In genomic region chr11:120064668-120065040, GRCm38 (mm10) we compare ENCODE assay signal across 18 mouse cellular contexts. TPM values are rescaled to one million over a fixed set of nuclear protein-coding genes. Genes with fewer than 3 reads are reported as not detected.
DNase-seq lines count a peak whose midpoint lies in the region; ATAC-seq and TF ChIP-seq lines count a peak whose summit lies in the region.
"Had no signal": no experiment of that assay in that cellular context is flagged by ENCODE, and none has a peak within 500 bp of the region (broad histone marks: within the 10 kb centered on the region; RNA-seq: fewer than 3 reads in every experiment).

No protein-coding gene starts in this region.

- no peak overlapping the region for H3K4me2 ChIP-seq in forebrain, embryonic 11.5 days (ENCODE audit: low read depth, low read length, severe bottlenecking)
- no peak overlapping the region for H3K4me2 ChIP-seq in hindbrain, postnatal 0 days (ENCODE audit: low read depth, low read length)
- H3K4me2 ChIP-seq in hindbrain, embryonic 13.5 days = no peak overlapping the region
- no peak overlapping the region for H3K4me2 ChIP-seq in midbrain, postnatal 0 days (ENCODE audit: low read depth, low read length, poor library complexity, severe bottlenecking)
- H3K4me2 ChIP-seq: embryonic facial prominence, embryonic 15.5 days; forebrain, embryonic 12.5 days had no signal

- no peak for TF ChIP-seq CTCF in hindbrain, postnatal 0 days (IDR thresholded peaks at IDR 0.05; ENCODE audit: low read depth)
- TF ChIP-seq CTCF in midbrain, postnatal 0 days (IDR thresholded peaks at IDR 0.05) = no peak
- no peak for TF ChIP-seq CTCF in bone marrow, adult 2 months (IDR thresholded peaks at IDR 0.05; ENCODE audit: control insufficient read depth, insufficient read depth, low read length)

- H3K9ac ChIP-seq in forebrain, embryonic 11.5 days (ENCODE audit: low read length) = no peak overlapping the region
- H3K9ac ChIP-seq in hindbrain, postnatal 0 days (replicated peaks; ENCODE audit: low read length) = no peak overlapping the region
- no peak overlapping the region for H3K9ac ChIP-seq in hindbrain, embryonic 13.5 days
- H3K9ac ChIP-seq in midbrain, postnatal 0 days (replicated peaks; ENCODE audit: low read length, poor library complexity, severe bottlenecking) = no peak overlapping the region
- H3K9ac ChIP-seq: embryonic facial prominence, embryonic 15.5 days; forebrain, embryonic 12.5 days; heart, embryonic 12.5 days had no signal

- H3K27me3 ChIP-seq in forebrain, embryonic 10.5 days (ENCODE audit: poor library complexity, severe bottlenecking) = no peaks in the 10 kb centered on the region
- H3K27me3 ChIP-seq in forebrain, embryonic 11.5 days (ENCODE audit: control insufficient read depth, insufficient read depth, low read length) = no peaks in the 10 kb centered on the region
- no peaks in the 10 kb centered on the region for H3K27me3 ChIP-seq in hindbrain, postnatal 0 days (ENCODE audit: insufficient read depth, low read length)
- H3K27me3 ChIP-seq in hindbrain, embryonic 13.5 days = no peaks in the 10 kb centered on the region
- no peaks in the 10 kb centered on the region for H3K27me3 ChIP-seq in midbrain, postnatal 0 days (ENCODE audit: insufficient read depth, low read length)
- peaks cover 22% of the 10 kb centered on the region for H3K27me3 ChIP-seq in midbrain, embryonic 10.5 days (ENCODE audit: low read depth, poor library complexity, severe bottlenecking)
- H3K27me3 ChIP-seq: embryonic facial prominence, embryonic 15.5 days; forebrain, embryonic 12.5 days; heart, embryonic 12.5 days; Patski had no signal

- H3K27ac ChIP-seq in forebrain, embryonic 10.5 days = 0 out of 2 replicates have a peak overlapping the region, but pooled peaks have one; percentile 27
- H3K27ac ChIP-seq in forebrain, embryonic 11.5 days (ENCODE audit: low read depth, low read length) = no peak overlapping the region
- 0 out of 2 replicates have a peak overlapping the region, but pooled peaks have one; percentile 27 for H3K27ac ChIP-seq in hindbrain, postnatal 0 days
- no peak overlapping the region for H3K27ac ChIP-seq in hindbrain, embryonic 13.5 days
- H3K27ac ChIP-seq in midbrain, postnatal 0 days (ENCODE audit: low read depth, low read length) = no peak overlapping the region
- no peak overlapping the region for H3K27ac ChIP-seq in midbrain, embryonic 10.5 days (replicated peaks)
- H3K27ac ChIP-seq in bone marrow, adult 2 months (ENCODE audit: control insufficient read depth, insufficient read depth, low read depth, low read length, poor library complexity) = peak overlapping the region; percentile 93
- H3K27ac ChIP-seq: embryonic facial prominence, embryonic 15.5 days had no signal

- peaks cover 26% of the 10 kb centered on the region; the same call in 1 of the 2 replicates for H3K4me1 ChIP-seq in forebrain, embryonic 10.5 days
- no peaks in the 10 kb centered on the region for H3K4me1 ChIP-seq in forebrain, embryonic 11.5 days (replicated peaks; ENCODE audit: control insufficient read depth, insufficient read depth, low read length)
- no peaks in the 10 kb centered on the region for H3K4me1 ChIP-seq in hindbrain, postnatal 0 days (ENCODE audit: insufficient read depth, low read length)
- H3K4me1 ChIP-seq in hindbrain, embryonic 13.5 days (replicated peaks) = peaks cover 11% of the 10 kb centered on the region
- no peaks in the 10 kb centered on the region for H3K4me1 ChIP-seq in midbrain, postnatal 0 days (ENCODE audit: insufficient read depth, low read length)
- H3K4me1 ChIP-seq in midbrain, embryonic 10.5 days = peaks cover 17% of the 10 kb centered on the region
- peaks cover 9% of the 10 kb centered on the region for H3K4me1 ChIP-seq in bone marrow, adult 2 months (ENCODE audit: control insufficient read depth, insufficient read depth, low read length)

- H3K9me3 ChIP-seq in forebrain, embryonic 10.5 days = no peaks in the 10 kb centered on the region
- no peaks in the 10 kb centered on the region for H3K9me3 ChIP-seq in forebrain, embryonic 11.5 days (ENCODE audit: control insufficient read depth, low read length)
- H3K9me3 ChIP-seq in hindbrain, postnatal 0 days (ENCODE audit: low read length) = no peaks in the 10 kb centered on the region
- no peaks in the 10 kb centered on the region for H3K9me3 ChIP-seq in hindbrain, embryonic 13.5 days
- H3K9me3 ChIP-seq in midbrain, postnatal 0 days (ENCODE audit: low read length) = no peaks in the 10 kb centered on the region
- no peaks in the 10 kb centered on the region for H3K9me3 ChIP-seq in midbrain, embryonic 10.5 days (replicated peaks)
- H3K9me3 ChIP-seq: embryonic facial prominence, embryonic 15.5 days; forebrain, embryonic 12.5 days; heart, embryonic 12.5 days had no signal

- no peak for DNase-seq in forebrain, embryonic 10.5 days (ENCODE audit: extremely low spot score, low spot score)
- no peak for DNase-seq in forebrain, embryonic 11.5 days (ENCODE audit: low spot score)
- DNase-seq in hindbrain, postnatal 0 days (ENCODE audit: low spot score) = no peak
- DNase-seq in midbrain, postnatal 0 days (ENCODE audit: low spot score) = no peak
- DNase-seq in midbrain, embryonic 10.5 days (ENCODE audit: low spot score) = no peak
- no peak for DNase-seq in gastrocnemius, postnatal 14 days
- DNase-seq: adrenal gland, adult 8-10 months had no signal

- peaks cover 72% of the 10 kb centered on the region for H3K36me3 ChIP-seq in forebrain, embryonic 10.5 days (replicated peaks)
- 0 out of 2 replicates have a peak, but pooled peaks cover 2% of the 10 kb centered on the region for H3K36me3 ChIP-seq in forebrain, embryonic 11.5 days (ENCODE audit: control insufficient read depth, insufficient read depth, low read length)
- peaks cover 22% of the 10 kb centered on the region; the same call in 1 of the 2 replicates for H3K36me3 ChIP-seq in hindbrain, postnatal 0 days (ENCODE audit: insufficient read depth, low read length)
- H3K36me3 ChIP-seq in hindbrain, embryonic 13.5 days = peaks cover 67% of the 10 kb centered on the region
- peaks cover 49% of the 10 kb centered on the region for H3K36me3 ChIP-seq in midbrain, postnatal 0 days (ENCODE audit: insufficient read depth, low read length)
- peaks cover 71% of the 10 kb centered on the region for H3K36me3 ChIP-seq in midbrain, embryonic 10.5 days

- WGBS in forebrain, embryonic 10.5 days = 92% methylated on average over 11 of the region's 11 CpGs
- 87% methylated on average over 11 of the region's 11 CpGs for WGBS in forebrain, embryonic 11.5 days
- 72% methylated on average over 11 of the region's 11 CpGs for whole genome bisulfite sequencing in hindbrain, postnatal 0 days
- 89% methylated on average over 11 of the region's 11 CpGs for WGBS in hindbrain, embryonic 13.5 days
- WGBS in midbrain, postnatal 0 days = 90% methylated on average over 11 of the region's 11 CpGs
- WGBS in midbrain, embryonic 10.5 days = 92% methylated on average over 11 of the region's 11 CpGs
- 85% methylated on average over 11 of the region's 11 CpGs for WGBS in bone marrow, adult 2 months

- no peak for ATAC-seq in forebrain, embryonic 11.5 days (replicated peaks; ENCODE audit: low FRiP score)
- no peak for ATAC-seq in hindbrain, postnatal 0 days
- ATAC-seq in hindbrain, embryonic 13.5 days (ENCODE audit: low FRiP score) = no peak
- 0 out of 2 replicates have a peak, but pooled peaks have one; percentile 11 for ATAC-seq in midbrain, postnatal 0 days (ENCODE audit: low FRiP score)
- ATAC-seq: activated CD4-positive, CD25-positive, alpha-beta regulatory T cell, adult 4 months; forebrain, embryonic 16.5 days; hindbrain, embryonic 16.5 days; Patski had no signal

- intact Hi-C loops in gastrocnemius, postnatal 14 days (cut with DNase I; ENCODE audit: low total_unique reads) = loop anchor here (5.0 kb wide), 2 partner anchors 32 to 47 kb away; no protein-coding TSS in a partner anchor

- no peak; the same call in 1 of the 2 replicates for TF ChIP-seq POLR2A in bone marrow, adult 2 months (IDR thresholded peaks at IDR 0.05; ENCODE audit: borderline replicate concordance, control insufficient read depth, low read depth, low read length)

- no peak overlapping the region for H3K4me3 ChIP-seq in forebrain, embryonic 10.5 days
- H3K4me3 ChIP-seq in forebrain, embryonic 11.5 days (ENCODE audit: low read depth, low read length) = no peak overlapping the region
- no peak overlapping the region for H3K4me3 ChIP-seq in hindbrain, postnatal 0 days (ENCODE audit: low read length)
- no peak overlapping the region for H3K4me3 ChIP-seq in hindbrain, embryonic 13.5 days
- no peak overlapping the region for H3K4me3 ChIP-seq in midbrain, postnatal 0 days (ENCODE audit: low read depth, low read length)
- no peak overlapping the region for H3K4me3 ChIP-seq in midbrain, embryonic 10.5 days
- H3K4me3 ChIP-seq in bone marrow, adult 2 months (replicated peaks; ENCODE audit: control insufficient read depth, low read depth, low read length) = no peak overlapping the region
- H3K4me3 ChIP-seq: embryonic facial prominence, embryonic 15.5 days; erythroblast, embryonic 14.5 days; forebrain, embryonic 12.5 days; heart, embryonic 12.5 days had no signal

RNA-seq across cellular contexts. Expression of gene Aatk, which starts 17.7 kb away (rescaled TPM):
- polyA plus RNA-seq in forebrain, embryonic 10.5 days (2016; fragmentation: Nextera tagmentation; extraction: Ambion mirVana) = 1.5 and 1.8 TPM in 2 replicates
- 2.8 and 3.5 TPM in 2 replicates for polyA plus RNA-seq in forebrain, embryonic 11.5 days (2014; fragmentation: Nextera tagmentation; extraction: Ambion mirVana)
- 161 and 184 TPM in 2 replicates for total RNA-seq in hindbrain, postnatal 0 days (2014; rRNA removed)
- 33.3 and 35.5 TPM in 2 replicates for polyA plus RNA-seq in hindbrain, postnatal 0 days (2015; fragmentation: Nextera tagmentation; extraction: Ambion mirVana)
- polyA plus RNA-seq in hindbrain, embryonic 13.5 days (2015; fragmentation: Nextera tagmentation; extraction: Ambion mirVana) = 24.1 and 24.3 TPM in 2 replicates
- 170 and 178 TPM in 2 replicates for total RNA-seq in midbrain, postnatal 0 days (2014; rRNA removed)
- 44.9 and 46.9 TPM in 2 replicates for polyA plus RNA-seq in midbrain, postnatal 0 days (2015; fragmentation: Nextera tagmentation; extraction: Ambion mirVana)
- 1.2 and 1.9 TPM in 2 replicates for polyA plus RNA-seq in midbrain, embryonic 10.5 days (2016; fragmentation: Nextera tagmentation; extraction: Ambion mirVana)
- polyA plus RNA-seq in bone marrow, adult 2 months (2011; ENCODE audit: insufficient read depth, insufficient read length, low replicate concordance, missing spikeins) = 8.4 and 15.7 TPM in 2 replicates
- total RNA-seq in gastrocnemius, postnatal 14 days (2021) = 10 to 100 TPM in 1 of 2 experiments, 1 to 10 TPM in 1; 9.4 to 17.0 TPM
- polyA plus RNA-seq: activated CD4-positive, CD25-positive, alpha-beta regulatory T cell, adult 4 months; C2C12 had no signal

RNA-seq across cellular contexts. Expression of gene Cep131, which starts 22.0 kb away (rescaled TPM):
- 41.4 and 42.5 TPM in 2 replicates for polyA plus RNA-seq in forebrain, embryonic 10.5 days (2016; fragmentation: Nextera tagmentation; extraction: Ambion mirVana)
- polyA plus RNA-seq in forebrain, embryonic 11.5 days (2014; fragmentation: Nextera tagmentation; extraction: Ambion mirVana) = 50.1 and 51.9 TPM in 2 replicates
- 18.5 and 18.7 TPM in 2 replicates for total RNA-seq in hindbrain, postnatal 0 days (2014; rRNA removed)
- polyA plus RNA-seq in hindbrain, postnatal 0 days (2015; fragmentation: Nextera tagmentation; extraction: Ambion mirVana) = 23.3 and 26.4 TPM in 2 replicates
- 23.2 and 26.7 TPM in 2 replicates for polyA plus RNA-seq in hindbrain, embryonic 13.5 days (2015; fragmentation: Nextera tagmentation; extraction: Ambion mirVana)
- 17.7 and 19.0 TPM in 2 replicates for total RNA-seq in midbrain, postnatal 0 days (2014; rRNA removed)
- 25.4 and 27.7 TPM in 2 replicates for polyA plus RNA-seq in midbrain, postnatal 0 days (2015; fragmentation: Nextera tagmentation; extraction: Ambion mirVana)
- 38.1 and 45.9 TPM in 2 replicates for polyA plus RNA-seq in midbrain, embryonic 10.5 days (2016; fragmentation: Nextera tagmentation; extraction: Ambion mirVana)
- 14.3 and 19.8 TPM in 2 replicates for polyA plus RNA-seq in bone marrow, adult 2 months (2011; ENCODE audit: insufficient read depth, insufficient read length, low replicate concordance, missing spikeins)
- 1 to 10 TPM; 7.9 to 8.5 TPM for total RNA-seq in gastrocnemius, postnatal 14 days (2021)

RNA-seq across cellular contexts. Expression of gene Tepsin, which starts 33.9 kb away (rescaled TPM):
- polyA plus RNA-seq in forebrain, embryonic 10.5 days (2016; fragmentation: Nextera tagmentation; extraction: Ambion mirVana) = 17.7 and 20.6 TPM in 2 replicates
- polyA plus RNA-seq in forebrain, embryonic 11.5 days (2014; fragmentation: Nextera tagmentation; extraction: Ambion mirVana) = 22.0 and 24.8 TPM in 2 replicates
- total RNA-seq in hindbrain, postnatal 0 days (2014; rRNA removed) = 30.6 and 31.6 TPM in 2 replicates
- polyA plus RNA-seq in hindbrain, postnatal 0 days (2015; fragmentation: Nextera tagmentation; extraction: Ambion mirVana) = 13.8 and 14.8 TPM in 2 replicates
- polyA plus RNA-seq in hindbrain, embryonic 13.5 days (2015; fragmentation: Nextera tagmentation; extraction: Ambion mirVana) = 19.3 and 19.8 TPM in 2 replicates
- total RNA-seq in midbrain, postnatal 0 days (2014; rRNA removed) = 28.6 and 32.1 TPM in 2 replicates
- 14.9 and 17.6 TPM in 2 replicates for polyA plus RNA-seq in midbrain, postnatal 0 days (2015; fragmentation: Nextera tagmentation; extraction: Ambion mirVana)
- polyA plus RNA-seq in midbrain, embryonic 10.5 days (2016; fragmentation: Nextera tagmentation; extraction: Ambion mirVana) = 20.0 and 21.2 TPM in 2 replicates
- 8.6 and 24.6 TPM in 2 replicates for polyA plus RNA-seq in bone marrow, adult 2 months (2011; ENCODE audit: insufficient read depth, insufficient read length, low replicate concordance, missing spikeins)
- total RNA-seq in gastrocnemius, postnatal 14 days (2021) = 1 to 10 TPM; 5.1 to 6.6 TPM

RNA-seq across cellular contexts. Expression of gene Ndufaf8, which starts 34.1 kb away (rescaled TPM):
- 87.4 and 97.7 TPM in 2 replicates for polyA plus RNA-seq in forebrain, embryonic 10.5 days (2016; fragmentation: Nextera tagmentation; extraction: Ambion mirVana)
- polyA plus RNA-seq in forebrain, embryonic 11.5 days (2014; fragmentation: Nextera tagmentation; extraction: Ambion mirVana) = 65.2 and 69.9 TPM in 2 replicates
- total RNA-seq in hindbrain, postnatal 0 days (2014; rRNA removed) = 56.1 and 82.6 TPM in 2 replicates
- polyA plus RNA-seq in hindbrain, postnatal 0 days (2015; fragmentation: Nextera tagmentation; extraction: Ambion mirVana) = 62.7 and 70.2 TPM in 2 replicates
- polyA plus RNA-seq in hindbrain, embryonic 13.5 days (2015; fragmentation: Nextera tagmentation; extraction: Ambion mirVana) = 52.7 and 57.0 TPM in 2 replicates
- total RNA-seq in midbrain, postnatal 0 days (2014; rRNA removed) = 32.9 and 64.8 TPM in 2 replicates
- 56.8 and 57.0 TPM in 2 replicates for polyA plus RNA-seq in midbrain, postnatal 0 days (2015; fragmentation: Nextera tagmentation; extraction: Ambion mirVana)
- polyA plus RNA-seq in midbrain, embryonic 10.5 days (2016; fragmentation: Nextera tagmentation; extraction: Ambion mirVana) = 89.7 and 91.0 TPM in 2 replicates
- 27.6 and 30.1 TPM in 2 replicates for polyA plus RNA-seq in bone marrow, adult 2 months (2011; ENCODE audit: insufficient read depth, insufficient read length, low replicate concordance, missing spikeins)
- total RNA-seq in gastrocnemius, postnatal 14 days (2021) = 10 to 100 TPM; 36.5 to 45.6 TPM

Comparison
In these comparisons a context has a peak if more than half of its experiments do, and no peak if none do; other contexts are left out.
1. H3K27ac ChIP-seq: peak in forebrain, embryonic 10.5 days (single experiment), hindbrain, postnatal 0 days (single experiment) and bone marrow, adult 2 months (single experiment); none in forebrain, embryonic 11.5 days (single experiment), hindbrain, embryonic 13.5 days (single experiment), midbrain, postnatal 0 days (single experiment) and midbrain, embryonic 10.5 days (single experiment).